Mouse (Mus musculus): ENCODE results near the gene Ccrl2.

The Ccrl2 gene

GRCm38 (mm10) chr9:111056798-111057543 lies at the start of gene Ccrl2:
Gene Ccrl2, minus strand, starts transcription at chr9:111057519.
- DNase-seq (ENCODE audit: low read depth, low spot score), result no peak

DNA sequence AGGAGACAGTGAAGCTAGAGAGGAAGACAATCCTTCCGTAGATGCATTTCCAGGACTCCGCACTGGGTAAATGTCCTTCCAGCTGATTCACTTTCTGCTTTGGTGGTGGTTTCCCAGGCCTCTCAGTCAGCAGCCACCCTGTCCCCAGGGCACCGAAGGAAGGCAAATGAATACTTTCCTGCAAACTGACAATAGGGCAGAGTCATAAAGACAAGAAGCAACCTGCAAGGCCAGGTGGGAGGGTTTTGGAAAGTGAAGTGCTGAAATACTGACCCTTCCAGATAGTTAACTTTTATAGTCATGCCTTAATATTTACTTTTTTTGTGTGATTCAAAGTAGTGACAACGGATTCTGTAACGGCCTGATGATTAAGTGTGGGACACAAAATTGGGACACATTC lies 46.6 kb upstream of the Ccrl2 start:
- DNase-seq (ENCODE audit: low read depth, low spot score), result no peak

DNA sequence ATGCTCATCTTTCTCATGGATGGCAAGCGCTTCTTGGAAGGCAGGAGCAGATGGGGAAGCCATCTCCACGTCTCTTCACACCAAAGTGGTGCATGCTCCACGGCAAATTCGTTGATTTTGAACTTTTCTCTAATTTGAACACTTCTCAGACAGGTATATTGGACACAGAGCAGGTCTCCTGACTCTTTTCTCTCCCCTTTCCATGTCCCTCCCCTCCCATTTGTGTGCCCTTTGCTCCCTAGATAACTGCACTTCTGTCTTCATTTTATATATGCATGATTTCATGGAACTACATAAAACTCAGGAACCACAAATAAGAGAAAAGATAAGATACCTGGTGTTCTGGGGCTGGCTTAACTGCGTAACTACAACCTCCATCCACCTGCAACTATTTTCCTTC lies 46.0 kb upstream of the Ccrl2 start:
- no peak for DNase-seq (ENCODE audit: low read depth, low spot score)

DNA sequence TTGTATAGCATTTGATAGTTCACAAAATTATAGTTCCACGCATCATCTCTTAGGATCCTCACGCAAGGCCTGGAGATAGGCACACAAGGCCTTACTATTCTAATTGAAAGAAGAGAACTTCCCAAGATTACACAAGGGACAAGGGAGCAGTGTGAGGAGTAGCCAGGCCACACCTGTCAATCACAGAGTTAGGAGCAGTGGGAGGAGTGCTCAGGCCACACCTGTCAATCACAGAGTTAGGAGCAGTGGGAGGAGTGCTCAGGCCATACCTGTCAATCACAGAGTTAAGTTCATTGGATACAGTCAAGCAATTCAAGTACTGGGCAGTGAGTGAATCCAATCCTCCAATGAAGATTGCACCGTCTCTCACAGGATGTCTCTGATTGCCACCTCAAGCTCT lies 43.1 kb upstream of the Ccrl2 start:
- no peak for DNase-seq (ENCODE audit: low read depth, low spot score)

- DNase-seq (ENCODE audit: low read depth, low spot score), result no peak
These were observed 40.2 kb upstream of the Ccrl2 start for GRCm38 (mm10) chr9:111097543-111097942.

DNA sequence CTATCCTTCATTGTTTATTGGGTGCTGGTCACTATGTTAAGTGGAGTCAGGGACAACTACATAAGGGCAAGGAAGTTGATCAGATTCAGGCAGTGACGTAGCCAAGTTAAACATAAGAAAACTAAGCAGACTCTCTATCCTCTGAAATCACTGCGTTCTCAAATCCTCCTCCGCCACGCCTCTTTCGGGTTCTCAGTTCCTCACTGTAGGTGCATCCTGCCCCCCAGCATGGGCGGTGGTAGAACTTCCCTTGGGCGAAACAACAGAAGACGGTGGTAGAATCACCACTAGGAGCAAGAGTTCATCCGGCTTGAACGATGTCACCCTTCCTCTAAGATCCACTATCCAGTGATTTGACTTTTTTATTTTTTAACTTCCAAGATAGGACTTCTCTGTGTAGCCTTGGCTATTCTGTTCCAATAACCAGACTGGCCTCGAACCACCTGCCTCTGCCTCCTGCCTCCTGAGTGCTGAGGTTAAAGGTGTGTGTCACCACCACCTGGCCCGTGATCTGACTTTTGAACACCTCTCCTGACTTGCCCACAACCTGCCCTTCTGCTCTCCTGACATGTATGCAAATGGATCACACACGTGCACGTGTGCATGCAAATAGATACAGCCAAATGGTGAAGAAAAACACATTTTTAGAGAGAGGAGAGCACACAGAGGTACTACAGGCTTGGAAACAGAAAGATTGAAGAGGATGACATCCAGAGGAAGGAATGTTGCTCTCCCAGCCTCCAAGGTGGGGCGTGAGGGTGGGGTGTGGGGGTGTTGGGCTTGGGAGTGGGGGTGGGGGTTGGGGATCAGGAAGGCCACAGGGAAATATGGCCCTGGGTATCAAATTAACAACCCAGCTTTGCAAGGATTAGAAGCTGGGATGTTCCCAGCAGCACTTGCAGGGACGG lies 39.4 kb upstream of the Ccrl2 start:
- DNase-seq (ENCODE audit: low read depth, low spot score), result no peak

DNA sequence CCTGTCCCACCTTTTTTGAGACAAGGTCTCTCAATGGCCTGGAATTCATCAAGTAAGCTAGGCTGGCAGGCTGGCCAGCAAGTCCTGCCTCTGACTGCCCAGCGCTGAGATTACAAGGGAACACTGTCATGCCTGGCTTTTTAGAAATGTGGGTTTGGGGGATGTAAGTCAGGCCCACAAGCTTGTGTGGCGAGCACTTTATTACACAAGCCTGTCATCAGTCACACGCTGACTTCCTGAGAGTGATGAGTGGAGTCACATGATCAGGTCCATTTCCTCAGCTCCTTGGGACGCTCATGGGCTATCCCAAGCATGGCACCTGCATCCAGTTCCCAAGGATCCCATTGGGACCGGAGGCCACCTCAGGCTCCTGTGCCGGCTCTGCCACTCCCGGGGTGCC lies 38.4 kb upstream of the Ccrl2 start:
- DNase-seq (ENCODE audit: low read depth, low spot score), result no peak

DNA sequence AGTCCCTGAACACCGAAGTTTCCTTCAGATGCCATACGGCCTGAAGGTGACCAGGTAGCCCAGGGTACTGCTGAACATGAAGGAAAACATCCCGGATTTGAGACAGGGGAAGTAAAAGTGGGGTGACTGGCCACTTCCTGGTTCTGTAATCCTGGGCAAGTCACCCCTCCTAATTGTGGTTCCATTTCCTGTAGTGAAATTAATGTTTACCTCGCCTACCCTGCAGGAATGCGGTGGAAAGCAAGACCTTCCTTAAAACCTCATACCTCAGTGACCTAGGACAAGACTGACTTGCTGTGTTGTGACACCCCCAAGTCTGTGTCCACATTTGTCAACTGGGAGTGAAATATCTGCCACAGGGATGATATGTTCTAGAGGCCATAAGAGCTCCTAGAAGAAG lies 37.3 kb upstream of the Ccrl2 start:
- no peak for DNase-seq (ENCODE audit: low read depth, low spot score)

DNA sequence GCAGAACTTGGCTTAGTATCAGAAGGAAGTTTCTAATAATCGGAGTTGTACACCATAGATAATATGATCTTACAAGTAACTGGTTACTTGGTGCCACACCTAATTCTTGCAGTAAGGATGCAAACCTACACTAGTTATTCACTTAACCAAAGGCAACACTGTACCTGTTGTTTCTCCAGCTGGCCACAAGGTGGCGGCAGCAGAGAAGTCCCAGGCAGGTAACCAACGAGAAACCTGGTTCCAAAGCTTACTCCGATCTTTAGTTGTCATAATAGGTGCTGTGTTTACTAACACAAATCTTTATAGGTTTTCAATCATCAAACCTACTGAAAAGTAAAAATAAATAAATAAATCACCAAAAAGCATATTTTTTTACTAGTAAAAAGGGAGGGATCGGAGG lies 35.8 kb upstream of the Ccrl2 start:
- DNase-seq (ENCODE audit: low read depth, low spot score), result peak; percentile 46

GRCm38 (mm10) chr9:111092657-111093056 lies 35.3 kb upstream of the Ccrl2 start:
- no peak for DNase-seq (ENCODE audit: low read depth, low spot score)

GRCm38 (mm10) chr9:111088886-111089285 lies 31.6 kb upstream of the Ccrl2 start:
- DNase-seq (ENCODE audit: low read depth, low spot score), result no peak

DNA sequence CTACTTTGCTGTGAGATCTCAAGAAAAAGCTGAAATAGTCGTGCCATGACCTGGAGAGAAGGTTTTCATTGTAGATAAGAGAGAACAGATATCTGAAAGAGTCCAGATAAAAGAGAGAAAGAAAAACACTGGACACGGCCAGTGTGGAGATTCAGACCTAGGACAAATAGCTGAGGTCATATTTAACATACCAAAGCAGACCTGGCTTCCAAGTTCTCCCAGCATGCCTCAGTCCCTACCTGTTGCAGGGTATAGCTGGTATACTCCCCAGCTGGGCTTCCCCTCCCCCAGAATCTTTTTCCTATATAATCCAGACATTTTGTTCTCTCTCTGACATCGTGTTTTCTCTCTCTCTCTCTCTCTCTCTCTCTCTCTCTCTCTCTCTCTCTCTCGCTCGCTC lies 30.6 kb upstream of the Ccrl2 start:
- no peak for DNase-seq (ENCODE audit: low read depth, low spot score)

DNA sequence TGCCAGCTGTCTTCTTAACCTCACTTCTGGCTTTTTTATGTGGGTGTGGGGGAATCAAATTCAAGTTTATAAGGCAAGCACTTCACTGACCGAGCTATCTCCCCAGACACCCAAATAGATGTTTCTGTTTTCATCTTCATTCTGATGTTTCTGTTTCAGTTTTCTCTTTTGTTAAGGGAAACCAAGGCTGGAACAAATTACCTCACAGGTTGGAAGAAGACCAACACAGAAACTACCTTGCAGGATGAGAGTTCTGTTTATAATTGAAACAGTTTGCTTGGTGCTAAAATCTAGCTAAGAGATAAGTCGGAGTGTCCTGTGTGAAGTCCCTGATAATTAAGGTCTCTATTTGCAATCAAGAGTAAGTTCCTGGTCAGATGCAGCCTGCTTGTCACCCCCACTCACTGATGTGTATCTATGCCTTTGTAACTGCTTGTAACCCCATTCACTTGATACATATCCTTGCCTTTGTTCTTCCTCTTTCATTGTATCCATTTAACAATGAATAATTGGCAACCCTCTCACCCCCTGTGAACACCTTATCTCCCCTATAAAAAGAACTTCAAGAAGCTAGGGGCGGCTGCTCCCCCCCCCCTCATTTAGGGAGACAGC lies 29.8 kb upstream of the Ccrl2 start:
- no peak for DNase-seq (ENCODE audit: low read depth, low spot score)

DNA sequence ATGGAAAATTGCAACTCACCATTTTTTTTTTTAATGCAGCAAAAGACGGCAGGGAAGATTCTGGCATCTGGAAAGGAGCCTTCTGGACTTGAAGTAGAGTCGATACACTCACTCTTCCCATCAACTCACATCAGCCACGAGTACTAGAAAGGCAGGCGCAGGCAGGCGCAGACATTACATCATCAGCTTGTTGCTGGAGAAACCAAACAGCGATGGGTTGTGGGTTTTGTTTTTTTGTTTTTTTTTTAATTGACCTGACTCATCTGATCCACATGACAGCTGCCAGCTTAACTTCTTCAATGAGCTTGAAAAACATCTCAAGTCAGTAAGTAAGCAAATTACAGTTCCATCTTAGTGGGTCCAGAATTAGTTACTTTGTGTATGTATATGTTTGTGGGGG lies 28.8 kb upstream of the Ccrl2 start:
- no peak for DNase-seq (ENCODE audit: low read depth, low spot score)

GRCm38 (mm10) chr9:111085329-111085728 lies 28.0 kb upstream of the Ccrl2 start:
- DNase-seq (ENCODE audit: low read depth, low spot score), result no peak

DNA sequence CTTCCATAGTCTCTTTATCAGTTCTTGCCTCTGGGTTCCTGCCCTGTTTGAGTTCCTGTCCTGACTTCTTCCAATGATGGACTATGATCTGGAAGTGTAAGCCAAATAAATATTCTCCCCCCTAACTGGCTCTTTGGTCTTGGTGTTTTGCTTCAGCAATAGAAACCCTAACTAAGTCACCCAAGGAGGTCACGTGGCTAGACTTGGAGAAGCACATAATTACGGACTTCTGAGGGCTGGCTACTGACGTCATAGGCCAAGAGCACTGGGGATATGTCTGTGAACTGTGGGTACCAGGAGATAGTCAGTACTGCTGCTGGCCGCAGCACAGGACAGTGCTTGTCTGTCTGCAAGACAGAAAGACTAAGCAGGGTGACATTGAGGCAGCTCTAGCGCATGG lies 24.4 kb upstream of the Ccrl2 start:
- DNase-seq (ENCODE audit: low read depth, low spot score), result no peak

DNA sequence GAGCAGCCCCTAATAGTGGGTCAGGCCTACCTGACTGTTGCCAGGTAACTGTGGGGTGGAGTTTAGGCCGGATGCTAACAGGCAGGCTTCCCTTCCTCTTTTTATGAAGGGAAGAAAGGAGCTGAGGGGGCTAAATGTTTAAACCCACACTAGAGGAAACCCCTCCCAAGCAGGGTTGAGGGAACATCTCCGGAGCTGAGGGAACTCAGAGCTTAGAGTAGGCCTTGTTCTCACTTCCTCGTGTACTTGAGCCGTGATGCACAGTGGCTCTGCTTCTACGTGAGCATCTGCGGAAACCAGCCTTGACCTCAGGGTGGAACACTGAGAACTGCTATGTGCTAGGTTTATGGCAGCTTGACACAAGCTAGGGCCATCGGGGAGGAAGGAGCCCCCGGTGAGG lies 23.5 kb upstream of the Ccrl2 start:
- DNase-seq (ENCODE audit: low read depth, low spot score), result no peak

- DNase-seq (ENCODE audit: low read depth, low spot score), result no peak
These were observed 20.4 kb upstream of the Ccrl2 start for GRCm38 (mm10) chr9:111077745-111078144.

DNA sequence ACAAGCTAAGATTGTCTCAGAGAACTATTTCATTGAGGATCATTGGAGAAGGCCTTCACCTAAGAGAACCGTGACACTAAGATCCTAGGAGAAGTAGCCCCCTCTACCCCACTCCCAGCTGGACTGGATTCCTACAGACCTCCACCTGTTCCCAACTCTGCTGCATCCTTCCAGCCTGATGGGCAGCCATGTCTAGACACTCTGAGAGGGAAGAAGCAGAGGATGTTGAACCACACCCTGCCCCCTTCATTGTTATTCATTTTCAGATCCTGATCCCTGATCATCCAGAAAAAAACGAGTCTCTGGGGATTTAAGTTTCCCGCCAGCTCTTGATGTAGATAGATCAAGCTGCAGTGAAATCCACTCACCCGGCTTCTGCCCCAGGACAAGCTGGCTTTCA lies 15.7 kb upstream of the Ccrl2 start:
- DNase-seq (ENCODE audit: low read depth, low spot score), result no peak

DNA sequence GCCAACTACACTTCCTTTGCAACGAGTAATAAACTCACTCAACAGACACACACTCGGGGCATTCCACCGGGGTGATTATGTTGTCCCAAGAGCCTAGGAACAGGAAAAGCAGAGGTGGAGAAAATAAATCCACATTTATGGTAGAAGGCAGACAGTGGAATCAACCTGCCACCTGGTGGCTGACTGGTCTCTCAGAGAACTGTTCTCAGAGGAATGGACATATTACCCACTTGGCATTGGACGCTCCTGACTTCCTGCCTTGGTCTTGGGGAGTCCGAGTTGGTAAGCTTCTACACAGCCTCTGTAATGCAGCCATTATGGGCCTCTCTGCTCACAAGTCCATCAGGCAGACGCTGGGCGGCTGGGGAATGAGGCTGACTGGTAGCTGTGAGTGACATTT lies 14.9 kb upstream of the Ccrl2 start:
- DNase-seq (ENCODE audit: low read depth, low spot score), result peak; percentile 24

DNA sequence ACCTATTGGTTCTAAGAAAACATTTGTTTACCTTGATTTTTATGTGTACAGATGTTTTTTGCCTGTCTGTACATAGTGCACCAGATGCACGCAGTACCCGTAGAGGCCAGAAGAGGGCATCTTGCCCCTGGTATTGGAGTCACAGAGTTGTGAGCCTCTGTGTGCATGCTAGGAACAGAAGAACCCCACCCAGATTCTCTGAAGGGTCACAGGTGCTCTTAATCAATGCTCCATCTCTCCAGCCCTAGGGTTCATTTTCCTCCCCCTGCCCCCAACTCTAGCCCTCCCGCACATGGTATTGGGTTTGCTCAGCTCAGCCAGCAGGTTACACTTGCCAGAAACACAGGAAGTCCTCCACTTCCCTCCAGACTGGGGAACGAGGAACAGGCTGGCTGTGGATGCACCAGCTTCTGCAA lies 13.2 kb upstream of the Ccrl2 start:
- peak; percentile 82 for DNase-seq (ENCODE audit: low read depth, low spot score)

- no peak for DNase-seq (ENCODE audit: low read depth, low spot score)
These were observed 9.7 kb upstream of the Ccrl2 start for GRCm38 (mm10) chr9:111067052-111067451.

DNA sequence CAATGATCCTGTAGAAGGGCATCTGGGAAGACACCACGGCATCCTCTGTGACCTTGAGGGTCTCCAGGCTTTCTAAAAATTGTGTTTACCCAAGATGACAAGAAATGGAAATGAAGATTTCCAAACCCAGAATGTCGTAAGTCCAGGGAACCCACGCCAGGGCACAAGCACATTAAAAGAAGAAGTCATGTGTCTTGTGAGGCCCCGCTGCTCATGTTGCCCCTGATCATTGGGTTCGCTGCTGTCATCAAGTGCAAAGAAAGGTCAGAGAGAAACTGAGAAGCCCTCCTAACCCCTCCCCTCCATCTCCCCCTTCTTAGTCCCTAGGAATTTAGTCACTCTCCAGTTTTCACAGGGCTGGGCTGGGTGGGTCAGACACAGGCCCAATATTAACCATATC lies 5.5 kb upstream of the Ccrl2 start:
- DNase-seq (ENCODE audit: low read depth, low spot score), result no peak
